Mouse (Mus musculus) embryonic facial prominence, embryonic 15.5 days (tissue): ENCODE measurements around the gene Slco2a1. TPM values are rescaled to one million over a fixed set of nuclear protein-coding genes. Genes with fewer than 3 reads are reported as not detected.

Source experiments
- ATAC-seq: fragments of 200-750 bp; cut with Nextera tagmentation; 2 replicates; pipeline ENCODE4 v1.8.0; 2017; ENCODE audit warnings: low read depth, moderate TSS enrichment; ENCODE audit not compliant: insufficient number of reproducible peaks, low FRiP score, low TSS enrichment
- H3K27ac ChIP-seq: fragments of 300-500 bp; sonication (generic); replicated peaks from 2 replicates; pipeline ENCODE4 v1.5.1; 2015; ENCODE audit warnings: mild to moderate bottlenecking, inconsistent platforms
- H3K27me3 ChIP-seq: fragments of 300-500 bp; sonication (generic); 2 replicates; pipeline ENCODE4 v1.6.1; 2015; ENCODE audit warnings: inconsistent platforms
- H3K36me3 ChIP-seq: fragments of 300-500 bp; sonication (generic); 2 replicates; pipeline ENCODE4 v1.6.1; 2015; ENCODE audit warnings: mild to moderate bottlenecking, inconsistent platforms
- H3K4me1 ChIP-seq: fragments of 300-500 bp; sonication (generic); 2 replicates; pipeline ENCODE4 v1.6.1; 2015; ENCODE audit warnings: inconsistent platforms
- H3K4me2 ChIP-seq: fragments of 300-500 bp; sonication (generic); replicated peaks from 2 replicates; pipeline ENCODE4 v1.6.1; 2015; ENCODE audit warnings: mild to moderate bottlenecking, inconsistent platforms
- H3K4me3 ChIP-seq: fragments of 300-500 bp; sonication (generic); replicated peaks from 2 replicates; pipeline ENCODE4 v1.5.1; 2015; ENCODE audit warnings: mild to moderate bottlenecking, inconsistent platforms
- H3K9ac ChIP-seq: fragments of 300-500 bp; sonication (generic); 2 replicates; pipeline ENCODE4 v1.6.1; 2015; ENCODE audit warnings: inconsistent platforms
- H3K9me3 ChIP-seq: fragments of 300-500 bp; sonication (generic); replicated peaks from 2 replicates; pipeline ENCODE4 v1.6.1; 2016; ENCODE audit warnings: inconsistent platforms
- WGBS: fragments of 180-500 bp; shearing (Covaris S2); methylation state at CpG from one replicate; pipeline ENCODE4 v1.1.7; 2015; 5-methylcytosine and 5-hydroxymethylcytosine counted together
- polyA plus RNA-seq: library from polyadenylated mRNA; unstranded; fragments of >200 nt; fragmentation: Nextera tagmentation; extraction: Ambion mirVana; gene quantifications from 2 replicates; pipeline ENCODE4 v1.2.1, GENCODE M21; 2015

The Slco2a1 gene
- polyA plus RNA-seq, result 9.2 and 10.9 TPM in 2 replicates

- no peak within 1 kb of the TSS for H3K4me3 ChIP-seq
- no peaks in the 10 kb centered on the region for H3K36me3 ChIP-seq
- no peak within 1 kb of the TSS for H3K4me2 ChIP-seq
- no peak for ATAC-seq
- H3K9ac ChIP-seq, result no peak within 1 kb of the TSS
- no peaks in the 10 kb centered on the region for H3K27me3 ChIP-seq
- H3K4me1 ChIP-seq, result peaks cover 19% of the 10 kb centered on the region
- no peaks in the 10 kb centered on the region for H3K9me3 ChIP-seq
- no peak within 1 kb of the TSS for H3K27ac ChIP-seq
- WGBS, result 86% methylated on average over 8 of the region's 8 CpGs
These were observed at the start of gene Slco2a1 for GRCm38 (mm10) chr9:102988462-102988861. Gene Slco2a1 (plus strand): TSS chr9:102988712.

GRCm38 (mm10) chr9:102942221-102942620 lies 46.3 kb upstream of the Slco2a1 start:
- H3K4me1 ChIP-seq, result no peaks in the 10 kb centered on the region; the same call in 1 of the 2 replicates
- no peak overlapping the region for H3K4me3 ChIP-seq
- ATAC-seq, result 0 out of 2 replicates have a peak, but pooled peaks have one; percentile 45
- no peak overlapping the region for H3K27ac ChIP-seq
- no peak overlapping the region for H3K4me2 ChIP-seq
- H3K9ac ChIP-seq, result no peak overlapping the region
- no peaks in the 10 kb centered on the region for H3K27me3 ChIP-seq
- no peaks in the 10 kb centered on the region for H3K9me3 ChIP-seq
- WGBS, result 54% methylated on average over 4 of the region's 4 CpGs
- no peaks in the 10 kb centered on the region for H3K36me3 ChIP-seq

- 89% methylated on average over 9 of the region's 9 CpGs for WGBS
- Histone ChIP-seq H3K4me1 (no peaks in the 10 kb centered on the region; the same call in 1 of the 2 replicates), H3K9ac (no peak overlapping the region), H3K36me3 (no peaks in the 10 kb centered on the region), H3K4me3 (no peak overlapping the region), H3K27ac (no peak overlapping the region), H3K9me3 (no peaks in the 10 kb centered on the region), H3K27me3 (no peaks in the 10 kb centered on the region), H3K4me2 (no peak overlapping the region)
- ATAC-seq, result no peak
These were observed 43.6 kb upstream of the Slco2a1 start for GRCm38 (mm10) chr9:102944891-102945290.

GRCm38 (mm10) chr9:102946469-102947015 lies 42.0 kb upstream of the Slco2a1 start:
- no peak for ATAC-seq
- Histone ChIP-seq H3K27me3 (no peaks in the 10 kb centered on the region), H3K36me3 (no peaks in the 10 kb centered on the region), H3K27ac (no peak overlapping the region), H3K9me3 (no peaks in the 10 kb centered on the region), H3K4me1 (peaks cover 7% of the 10 kb centered on the region), H3K4me2 (no peak overlapping the region), H3K9ac (no peak overlapping the region), H3K4me3 (no peak overlapping the region)
- 66% methylated on average over 12 of the region's 12 CpGs for WGBS

- no peak for ATAC-seq
These were observed 39.8 kb upstream of the Slco2a1 start for GRCm38 (mm10) chr9:102948706-102949105.

GRCm38 (mm10) chr9:102951091-102951994 lies 37.2 kb upstream of the Slco2a1 start:
- Histone ChIP-seq H3K36me3 (no peaks in the 10 kb centered on the region), H3K27me3 (no peaks in the 10 kb centered on the region), H3K4me2 (no peak overlapping the region), H3K27ac (peak overlapping the region; percentile 73; the same call in 1 of the 2 replicates), H3K9me3 (no peaks in the 10 kb centered on the region), H3K4me3 (no peak overlapping the region), H3K9ac (no peak overlapping the region), H3K4me1 (peaks cover 9% of the 10 kb centered on the region; the same call in 1 of the 2 replicates)
- WGBS, result 80% methylated on average over 9 of the region's 9 CpGs
- no peak for ATAC-seq

More at GRCm38 (mm10) chr9:102948706-102949105, 39.8 kb upstream of the Slco2a1 start:
- H3K4me1 ChIP-seq, result peaks cover 9% of the 10 kb centered on the region; the same call in 1 of the 2 replicates
- no peak overlapping the region for H3K4me3 ChIP-seq
- H3K9ac ChIP-seq, result no peak overlapping the region
- no peaks in the 10 kb centered on the region for H3K36me3 ChIP-seq
- no peak overlapping the region for H3K4me2 ChIP-seq
- 69% methylated on average over 5 of the region's 5 CpGs for WGBS
- no peaks in the 10 kb centered on the region for H3K27me3 ChIP-seq
- no peak overlapping the region for H3K27ac ChIP-seq
- H3K9me3 ChIP-seq, result no peaks in the 10 kb centered on the region

GRCm38 (mm10) chr9:102955866-102956265 lies 32.6 kb upstream of the Slco2a1 start:
- Histone ChIP-seq H3K9me3 (no peaks in the 10 kb centered on the region), H3K4me2 (no peak overlapping the region), H3K4me1 (peaks cover 8% of the 10 kb centered on the region; the same call in 1 of the 2 replicates), H3K36me3 (no peaks in the 10 kb centered on the region), H3K27ac (no peak overlapping the region), H3K4me3 (no peak overlapping the region), H3K9ac (no peak overlapping the region), H3K27me3 (no peaks in the 10 kb centered on the region; the same call in 1 of the 2 replicates)
- WGBS, result 65% methylated on average over 3 of the region's 3 CpGs
- no peak for ATAC-seq

- no peak for ATAC-seq
- Histone ChIP-seq H3K36me3 (no peaks in the 10 kb centered on the region), H3K27me3 (no peaks in the 10 kb centered on the region; the same call in 1 of the 2 replicates), H3K4me1 (0 out of 2 replicates have a peak, but pooled peaks cover 2% of the 10 kb centered on the region), H3K4me3 (no peak overlapping the region), H3K9ac (no peak overlapping the region), H3K9me3 (no peaks in the 10 kb centered on the region), H3K4me2 (no peak overlapping the region), H3K27ac (no peak overlapping the region)
- 72% methylated on average over 6 of the region's 6 CpGs for WGBS
These were observed 29.8 kb upstream of the Slco2a1 start for GRCm38 (mm10) chr9:102958703-102959102.

GRCm38 (mm10) chr9:102961356-102962092 lies 27.0 kb upstream of the Slco2a1 start:
- no peaks in the 10 kb centered on the region; the same call in 1 of the 2 replicates for H3K27me3 ChIP-seq
- H3K27ac ChIP-seq, result no peak overlapping the region
- H3K4me2 ChIP-seq, result no peak overlapping the region
- 41% methylated on average over 8 of the region's 8 CpGs for WGBS
- no peak overlapping the region for H3K9ac ChIP-seq
- H3K36me3 ChIP-seq, result no peaks in the 10 kb centered on the region
- no peak for ATAC-seq
- no peak overlapping the region for H3K4me3 ChIP-seq
- 0 out of 2 replicates have a peak, but pooled peaks cover 2% of the 10 kb centered on the region for H3K4me1 ChIP-seq
- H3K9me3 ChIP-seq, result no peaks in the 10 kb centered on the region

GRCm38 (mm10) chr9:102962093-102962788 lies 26.3 kb upstream of the Slco2a1 start:
- 70% methylated on average over 10 of the region's 10 CpGs for WGBS
- Histone ChIP-seq H3K4me2 (no peak overlapping the region), H3K36me3 (no peaks in the 10 kb centered on the region), H3K9ac (no peak overlapping the region), H3K27ac (no peak overlapping the region), H3K9me3 (no peaks in the 10 kb centered on the region), H3K27me3 (no peaks in the 10 kb centered on the region; the same call in 1 of the 2 replicates), H3K4me1 (0 out of 2 replicates have a peak, but pooled peaks cover 2% of the 10 kb centered on the region), H3K4me3 (no peak overlapping the region)
- ATAC-seq, result no peak
